Mouse (Mus musculus): ENCODE results near the gene Ip6k2. TPM values are rescaled to one million over a fixed set of nuclear protein-coding genes. Genes with fewer than 3 reads are reported as not detected.

Ip6k2 gene
- polyA plus RNA-seq, 1 experiment from 2014 or later: 89.3 TPM

DNA sequence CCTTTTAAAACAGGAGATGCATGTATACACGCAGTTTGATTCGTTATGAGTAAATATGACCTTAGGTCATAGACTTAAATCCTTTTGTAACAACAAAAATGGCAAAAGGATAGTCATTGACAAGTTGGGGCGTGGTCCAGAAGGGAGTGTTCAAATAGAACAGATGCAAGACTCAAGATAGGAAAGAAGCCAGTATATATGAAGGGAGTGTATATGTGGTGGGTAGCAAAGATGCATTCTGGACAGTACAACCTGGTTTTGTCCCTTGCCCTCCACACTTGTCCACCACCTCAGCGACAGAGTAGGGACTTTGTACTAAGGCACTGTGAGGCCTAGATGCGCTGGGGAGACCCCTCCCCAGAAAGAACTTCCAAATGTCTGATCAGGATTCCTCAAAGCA is 24.1 kb downstream of the Ip6k2 start:
- Histone ChIP-seq H3K36me3 (replicated peaks) (peaks cover 74% of the 10 kb centered on the region), H3K4me3 (peak overlapping the region; percentile 83; the same call in 1 of the 2 replicates), H3K27ac (peak overlapping the region; percentile 87; the same call in 1 of the 2 replicates), H3K4me1 (peaks cover 25% of the 10 kb centered on the region), H3K9me3 (no peaks in the 10 kb centered on the region), H3K27me3 (ENCODE audit: poor library complexity, severe bottlenecking) (no peaks in the 10 kb centered on the region)
- WGBS: 78% methylated on average over 5 of the region's 5 CpGs
- no peak for DNase-seq (ENCODE audit: extremely low spot score, low spot score)

DNA sequence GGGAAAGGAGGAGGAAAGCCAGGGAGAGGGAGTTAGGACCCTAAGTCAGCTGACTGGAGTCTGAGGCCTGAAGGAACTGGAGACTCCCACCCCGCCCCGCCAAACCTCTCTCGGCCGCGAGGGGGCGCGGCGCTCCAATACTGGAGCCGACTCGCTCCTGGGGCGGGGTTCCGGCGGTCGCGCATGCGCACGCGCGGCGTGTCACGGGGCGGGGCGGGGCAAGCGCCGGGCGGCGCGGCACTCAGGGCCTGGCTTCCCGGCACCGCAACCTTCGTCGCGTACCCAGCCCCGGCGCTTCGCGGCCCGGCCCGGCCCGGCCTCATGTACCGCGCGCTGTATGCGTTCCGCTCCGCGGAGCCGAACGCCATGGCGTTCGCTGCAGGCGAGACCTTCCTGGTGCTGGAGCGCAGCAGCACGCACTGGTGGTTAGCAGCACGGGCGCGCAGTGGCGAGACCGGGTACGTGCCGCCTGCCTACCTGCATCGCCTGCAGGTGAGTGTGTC is 24.6 kb downstream of the Ip6k2 start, which contains the start of gene Nckipsd:
TSS of gene Nckipsd (plus strand) at position 206 of the 503 bp plus-strand sequence.
- Histone ChIP-seq H3K36me3 (replicated peaks) (peaks cover 74% of the 10 kb centered on the region), H3K27ac (peak within 1 kb of the TSS; percentile 87)
- WGBS: under 1% methylated on average over 61 of the region's 62 CpGs

DNA sequence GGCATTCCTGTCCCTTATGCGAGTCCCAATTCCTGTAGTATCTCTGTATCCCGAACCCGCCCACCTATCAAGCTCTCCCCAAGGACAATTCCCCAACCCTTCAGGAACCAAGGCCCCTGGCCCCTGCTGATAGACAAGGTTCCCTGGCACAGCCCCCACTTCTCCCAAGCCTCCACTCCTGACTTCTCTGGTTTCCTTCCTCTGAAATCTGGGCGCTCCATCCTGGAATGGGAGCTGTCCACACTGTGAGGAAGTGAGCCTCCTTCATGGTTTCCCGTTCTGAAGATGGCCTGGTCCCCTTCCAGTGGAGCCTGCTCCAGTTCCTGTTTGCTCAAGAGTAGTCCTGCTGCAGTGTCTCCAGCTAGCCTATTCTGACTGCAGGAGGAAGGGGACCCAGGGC is 25.6 kb downstream of the Ip6k2 start:
- H3K4me3 ChIP-seq: peak overlapping the region; percentile 83

More for the DNA sequence above, 24.6 kb downstream of the Ip6k2 start, which contains the start of gene Nckipsd:
- no peaks in the 10 kb centered on the region for H3K9me3 ChIP-seq
- H3K4me3 ChIP-seq: peak within 1 kb of the TSS; percentile 83
- H3K4me1 ChIP-seq: peaks cover 25% of the 10 kb centered on the region
- DNase-seq (ENCODE audit: extremely low spot score, low spot score): peak; percentile 91
- no peaks in the 10 kb centered on the region for H3K27me3 ChIP-seq (ENCODE audit: poor library complexity, severe bottlenecking)

DNA sequence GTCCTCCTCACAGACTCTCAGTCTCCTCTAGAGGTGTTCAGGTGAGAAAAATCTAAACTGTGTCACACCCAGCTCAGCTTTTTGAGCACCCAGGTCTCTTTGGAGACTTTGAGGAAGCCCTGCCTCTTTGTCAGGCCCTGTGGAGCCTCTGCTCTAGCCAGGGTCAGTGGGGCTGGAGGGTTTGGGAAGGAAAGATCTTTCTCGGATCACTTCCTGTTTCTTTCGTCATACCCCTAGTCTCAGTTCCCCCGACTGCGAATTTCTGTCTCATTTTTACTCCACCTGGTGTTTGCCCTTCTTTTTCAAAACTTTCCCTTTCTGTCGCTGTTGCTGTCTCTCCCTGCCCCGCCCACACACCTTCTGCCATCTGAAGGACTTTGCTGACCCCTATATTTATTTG is 26.1 kb downstream of the Ip6k2 start:
- Histone ChIP-seq H3K9me3 (no peaks in the 10 kb centered on the region), H3K4me3 (no peak overlapping the region), H3K27ac (no peak overlapping the region), H3K27me3 (ENCODE audit: poor library complexity, severe bottlenecking) (no peaks in the 10 kb centered on the region), H3K4me1 (peaks cover 25% of the 10 kb centered on the region), H3K36me3 (replicated peaks) (peaks cover 74% of the 10 kb centered on the region)
- WGBS: 90% methylated on average over 6 of the region's 6 CpGs
- DNase-seq (ENCODE audit: extremely low spot score, low spot score): no peak

More for the DNA sequence above, 25.6 kb downstream of the Ip6k2 start:
- Histone ChIP-seq H3K27ac (no peak overlapping the region), H3K27me3 (ENCODE audit: poor library complexity, severe bottlenecking) (no peaks in the 10 kb centered on the region), H3K36me3 (replicated peaks) (peaks cover 74% of the 10 kb centered on the region), H3K9me3 (no peaks in the 10 kb centered on the region), H3K4me1 (peaks cover 25% of the 10 kb centered on the region)
- WGBS: 69% methylated on average over 5 of the region's 5 CpGs
- no peak for DNase-seq (ENCODE audit: extremely low spot score, low spot score)

DNA sequence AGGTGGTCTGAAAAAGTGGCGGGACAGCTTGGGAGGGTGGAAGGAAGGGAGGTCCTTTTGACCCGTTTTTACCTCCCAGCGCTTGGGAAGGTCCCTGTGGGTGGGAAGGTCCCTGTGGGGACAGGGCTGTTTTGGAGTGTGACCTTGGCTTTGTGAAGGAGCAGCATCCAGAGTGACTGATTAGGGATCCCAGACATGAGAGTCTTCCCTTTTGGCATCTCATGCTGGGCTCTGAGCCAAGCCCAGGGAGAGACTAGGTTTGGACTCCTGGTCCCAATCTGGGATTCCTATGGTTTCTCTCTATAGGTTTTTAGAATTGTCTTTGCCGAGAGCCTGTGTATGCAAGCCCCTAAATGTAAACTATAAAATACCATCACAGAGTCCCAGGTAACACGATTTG is 26.9 kb downstream of the Ip6k2 start:
- H3K27ac ChIP-seq: no peak overlapping the region
- no peaks in the 10 kb centered on the region for H3K9me3 ChIP-seq
- H3K4me1 ChIP-seq: peaks cover 25% of the 10 kb centered on the region
- H3K27me3 ChIP-seq (ENCODE audit: poor library complexity, severe bottlenecking): no peaks in the 10 kb centered on the region
- no peak for DNase-seq (ENCODE audit: extremely low spot score, low spot score)
- H3K36me3 ChIP-seq (replicated peaks): peaks cover 74% of the 10 kb centered on the region
- H3K4me3 ChIP-seq: no peak overlapping the region
- WGBS: 82% methylated on average over 5 of the region's 5 CpGs

DNA sequence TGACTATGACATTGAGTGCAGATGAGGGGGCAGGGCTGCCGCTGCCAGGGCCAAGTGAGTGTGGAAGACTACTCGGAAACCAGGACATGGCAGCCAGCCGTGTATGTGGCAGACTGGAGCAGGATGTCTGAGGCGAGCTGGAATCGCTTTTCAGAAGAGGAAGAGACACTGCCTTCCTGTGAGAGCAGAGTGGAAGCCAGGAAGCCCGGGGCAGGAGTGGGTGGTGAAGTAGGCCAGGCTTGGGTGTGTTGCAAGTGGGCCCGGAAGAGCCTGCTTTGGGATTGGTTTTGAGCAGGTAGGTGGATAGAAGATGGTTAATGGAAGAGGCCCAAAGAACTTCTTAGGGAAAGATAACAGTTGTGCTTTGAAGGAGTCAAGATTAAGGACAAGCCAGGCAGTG is 32.0 kb downstream of the Ip6k2 start:
- Histone ChIP-seq H3K27ac (no peak overlapping the region), H3K4me3 (no peak overlapping the region), H3K36me3 (replicated peaks) (peaks cover 76% of the 10 kb centered on the region), H3K4me1 (no peaks in the 10 kb centered on the region), H3K27me3 (ENCODE audit: poor library complexity, severe bottlenecking) (no peaks in the 10 kb centered on the region), H3K9me3 (no peaks in the 10 kb centered on the region)
- WGBS: 85% methylated on average over 7 of the region's 7 CpGs
- no peak for DNase-seq (ENCODE audit: extremely low spot score, low spot score)

DNA sequence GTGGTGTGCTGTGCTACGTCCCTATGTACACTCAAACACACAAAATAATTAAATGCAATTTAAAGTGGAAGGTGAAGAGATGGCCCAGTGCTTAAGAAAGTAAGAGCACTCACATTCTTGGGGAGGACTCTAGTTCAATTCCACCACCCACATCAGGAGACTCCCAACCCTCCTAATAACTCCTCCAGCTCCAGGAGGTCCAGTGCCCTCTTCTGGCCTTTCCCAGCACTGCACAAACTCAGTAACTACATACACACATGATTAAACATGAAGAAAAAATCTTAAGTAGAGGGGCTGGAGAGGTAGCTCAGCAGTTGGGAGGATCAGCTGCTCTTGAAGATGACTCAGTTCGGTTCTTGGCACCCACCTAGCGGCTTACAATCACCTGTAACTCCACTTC is 35.9 kb downstream of the Ip6k2 start:
- WGBS: 56% methylated on average over 3 of the region's 3 CpGs

DNA sequence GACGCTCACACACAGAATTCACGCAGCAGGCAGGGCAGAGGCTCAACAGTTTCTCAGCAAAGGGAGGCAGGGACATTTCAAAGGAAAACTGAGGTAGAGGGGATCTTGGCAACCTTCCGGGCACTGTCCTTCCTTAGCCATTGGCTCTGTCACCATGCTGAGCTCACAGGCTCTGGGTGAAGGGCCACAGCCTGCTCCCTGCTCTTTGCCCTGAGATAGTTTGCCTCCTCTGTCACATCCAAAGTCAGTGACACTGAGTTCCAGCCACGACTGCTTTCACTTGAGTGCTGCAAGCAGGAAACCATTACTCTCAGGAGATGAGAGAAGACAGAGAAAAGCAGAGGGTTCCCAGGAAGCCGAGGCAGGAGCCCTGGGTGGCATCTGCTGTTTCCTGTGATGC is 36.5 kb downstream of the Ip6k2 start:
- DNase-seq (ENCODE audit: extremely low spot score, low spot score): no peak
- Histone ChIP-seq H3K27me3 (ENCODE audit: poor library complexity, severe bottlenecking) (peaks cover 24% of the 10 kb centered on the region), H3K36me3 (replicated peaks) (peaks cover 35% of the 10 kb centered on the region), H3K4me3 (no peak overlapping the region), H3K4me1 (peaks cover 14% of the 10 kb centered on the region), H3K27ac (no peak overlapping the region), H3K9me3 (no peaks in the 10 kb centered on the region)
- 75% methylated on average over 5 of the region's 5 CpGs for WGBS

More for the DNA sequence above, 35.9 kb downstream of the Ip6k2 start:
- no peak overlapping the region for H3K4me3 ChIP-seq
- H3K9me3 ChIP-seq: no peaks in the 10 kb centered on the region
- peak; percentile 46 for DNase-seq (ENCODE audit: extremely low spot score, low spot score)
- H3K4me1 ChIP-seq: peaks cover 8% of the 10 kb centered on the region
- no peak overlapping the region for H3K27ac ChIP-seq
- peaks cover 19% of the 10 kb centered on the region for H3K27me3 ChIP-seq (ENCODE audit: poor library complexity, severe bottlenecking)
- peaks cover 41% of the 10 kb centered on the region for H3K36me3 ChIP-seq (replicated peaks)

DNA sequence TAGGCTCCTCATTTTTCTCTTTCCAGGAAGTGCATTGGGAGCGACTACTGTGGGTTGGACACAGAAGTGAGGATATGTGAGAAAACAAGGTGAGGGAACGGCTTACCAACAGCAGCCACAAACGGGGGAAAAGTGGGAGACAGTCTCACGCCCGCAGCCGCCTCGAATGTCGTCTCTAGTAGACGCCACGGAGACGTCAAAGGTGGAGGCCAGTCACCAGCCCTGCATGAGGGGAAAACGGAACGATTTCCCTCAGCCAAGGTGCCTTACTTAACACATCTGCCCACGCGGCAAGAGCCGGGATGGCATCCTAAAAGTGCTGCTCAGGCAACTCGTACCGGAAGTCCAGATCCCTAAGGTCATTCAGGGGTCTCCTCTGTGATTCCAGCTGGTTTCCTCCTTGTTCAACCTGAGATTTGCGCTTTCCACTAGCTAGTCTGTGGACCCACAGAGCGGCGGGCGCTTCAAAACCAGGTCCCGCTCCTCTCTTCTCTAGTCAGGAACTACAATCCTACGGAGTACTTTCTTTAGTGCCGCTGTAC is 40.6 kb downstream of the Ip6k2 start:
- H3K27me3 ChIP-seq (ENCODE audit: poor library complexity, severe bottlenecking): peaks cover 66% of the 10 kb centered on the region
- peak; percentile 33 for DNase-seq (ENCODE audit: extremely low spot score, low spot score)
- peak overlapping the region; percentile 69 for H3K4me3 ChIP-seq
- peaks cover 41% of the 10 kb centered on the region for H3K4me1 ChIP-seq
- 6% methylated on average over 25 of the region's 25 CpGs for WGBS
- H3K36me3 ChIP-seq (replicated peaks): peaks cover 9% of the 10 kb centered on the region; the same call in 1 of the 2 replicates
- H3K9me3 ChIP-seq: no peaks in the 10 kb centered on the region
- peak overlapping the region; percentile 44; the same call in 1 of the 2 replicates for H3K27ac ChIP-seq

DNA sequence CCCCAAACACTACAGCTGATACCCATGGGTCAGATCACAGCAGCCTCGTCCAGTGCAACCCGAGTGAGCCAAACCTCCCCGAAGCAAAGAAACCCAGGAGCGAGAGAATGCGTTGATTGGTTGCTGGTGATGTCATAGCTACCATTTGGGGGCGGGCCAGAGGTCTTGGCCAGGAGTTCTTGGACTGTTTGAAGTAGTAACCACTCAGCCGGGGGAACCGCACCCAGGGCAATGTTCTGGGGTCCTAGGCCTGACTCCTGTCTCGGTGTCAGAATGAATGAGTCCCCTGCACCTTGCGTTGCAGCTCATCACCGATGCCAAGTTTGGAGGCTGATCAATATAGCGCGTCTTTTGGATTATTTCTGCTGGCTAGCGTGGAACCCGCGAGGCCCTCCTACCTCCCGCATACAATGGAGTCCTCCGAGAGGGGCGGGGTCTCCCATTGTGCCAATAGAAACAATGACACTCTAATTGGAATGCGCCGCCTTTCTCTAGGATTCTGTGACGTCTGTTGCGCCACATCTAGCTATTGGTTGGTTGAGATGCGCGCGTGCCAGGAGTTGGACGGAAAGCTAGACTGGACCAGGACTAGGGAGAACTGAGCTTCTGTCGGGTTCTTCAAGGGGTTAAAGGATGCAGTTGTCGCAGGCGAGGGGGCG is 41.3 kb downstream of the Ip6k2 start:
- Histone ChIP-seq H3K9me3 (no peaks in the 10 kb centered on the region), H3K4me3 (peak overlapping the region; percentile 69), H3K36me3 (replicated peaks) (peaks cover 12% of the 10 kb centered on the region; the same call in 1 of the 2 replicates), H3K4me1 (peaks cover 41% of the 10 kb centered on the region), H3K27ac (peak overlapping the region; percentile 73), H3K27me3 (ENCODE audit: poor library complexity, severe bottlenecking) (peaks cover 73% of the 10 kb centered on the region)
- under 1% methylated on average over 31 of the region's 31 CpGs for WGBS
- peak; percentile 78 for DNase-seq (ENCODE audit: extremely low spot score, low spot score)

DNA sequence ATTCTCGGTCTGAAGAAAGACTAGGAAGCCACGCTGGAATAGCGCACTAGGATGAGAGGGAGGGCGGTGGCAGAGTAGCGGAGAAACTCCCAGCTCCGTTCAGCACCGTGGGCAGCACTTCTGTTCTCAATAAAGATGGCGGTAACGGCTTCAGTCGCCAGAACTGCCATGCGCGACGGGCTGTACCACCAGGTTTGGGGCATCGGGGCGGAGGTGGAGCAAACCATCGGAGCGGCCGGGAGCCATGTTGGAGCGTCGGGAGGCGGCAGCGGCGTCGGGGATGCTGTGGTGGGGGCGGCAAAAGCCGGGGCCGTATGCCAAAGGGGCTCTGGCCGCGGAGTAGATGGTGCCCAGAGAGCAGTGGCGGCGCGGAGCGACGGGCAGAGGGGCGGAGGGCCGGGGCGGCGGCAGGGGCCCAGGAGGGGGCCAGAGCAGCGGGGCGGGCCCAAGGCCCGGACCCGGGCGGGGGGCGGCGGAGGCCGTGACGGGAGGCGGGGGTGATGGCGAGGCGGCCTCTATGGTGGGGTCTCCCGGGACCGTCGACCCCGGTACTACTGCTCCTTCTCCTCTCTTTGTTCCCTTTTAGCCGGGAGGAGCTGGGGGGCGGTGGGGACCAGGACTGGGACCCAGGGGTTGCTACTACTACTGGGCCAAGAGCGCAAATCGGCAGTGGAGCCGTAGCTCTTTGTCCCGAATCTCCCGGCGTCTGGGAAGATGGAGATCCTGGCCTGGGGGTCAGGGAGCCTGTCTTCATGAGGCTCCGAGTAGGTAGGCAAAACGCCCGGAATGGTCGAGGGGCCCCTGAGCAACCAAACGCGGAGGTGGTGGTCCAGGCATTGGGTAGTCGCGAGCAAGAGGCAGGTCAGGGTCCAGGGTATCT is 42.5 kb downstream of the Ip6k2 start, which contains the start of gene Celsr3:
TSS of gene Celsr3 (plus strand) at position 501 of the 880 bp plus-strand sequence.
- Histone ChIP-seq H3K9me3 (no peaks in the 10 kb centered on the region), H3K27ac (peak within 1 kb of the TSS; percentile 80), H3K4me1 (peaks cover 41% of the 10 kb centered on the region), H3K27me3 (ENCODE audit: poor library complexity, severe bottlenecking) (peaks cover 84% of the 10 kb centered on the region), H3K4me3 (peak within 1 kb of the TSS; percentile 69), H3K36me3 (replicated peaks) (peaks cover 12% of the 10 kb centered on the region; the same call in 1 of the 2 replicates)
- DNase-seq (ENCODE audit: extremely low spot score, low spot score): peak; percentile 88
- 1% methylated on average over 68 of the region's 70 CpGs for WGBS

DNA sequence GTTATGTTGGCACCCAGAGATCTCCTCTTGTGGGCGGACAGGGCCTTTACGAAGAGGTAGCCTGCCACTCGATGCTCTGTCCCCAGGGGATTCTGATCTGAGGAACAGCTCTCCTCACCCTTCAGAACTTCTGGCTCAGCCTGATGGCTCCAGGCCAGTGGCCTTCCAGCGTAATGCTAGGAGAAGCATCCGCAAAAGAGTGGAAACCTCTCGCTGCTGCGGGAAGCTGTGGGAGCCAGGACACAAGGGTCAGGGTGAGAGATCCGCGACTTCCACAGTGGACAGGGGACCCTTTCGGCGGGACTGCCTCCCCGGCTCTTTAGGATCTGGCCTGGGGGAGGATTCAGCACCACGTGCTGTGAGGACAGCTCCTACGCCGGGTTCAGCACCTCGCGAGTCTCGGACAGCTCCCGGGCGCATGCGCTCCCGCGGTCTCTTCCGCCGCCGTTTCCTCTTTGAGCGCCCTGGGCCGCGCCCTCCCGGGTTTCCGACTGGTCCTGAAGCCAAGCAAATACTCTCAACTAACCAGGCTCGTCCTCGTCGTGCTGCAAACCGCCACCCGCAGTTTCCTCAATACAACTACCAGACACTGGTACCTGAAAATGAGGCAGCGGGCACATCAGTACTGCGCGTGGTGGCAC is 43.2 kb downstream of the Ip6k2 start:
- Histone ChIP-seq H3K27me3 (ENCODE audit: poor library complexity, severe bottlenecking) (peaks cover 92% of the 10 kb centered on the region), H3K4me3 (peak overlapping the region; percentile 69), H3K9me3 (no peaks in the 10 kb centered on the region), H3K36me3 (replicated peaks) (peaks cover 12% of the 10 kb centered on the region; the same call in 1 of the 2 replicates), H3K27ac (no peak overlapping the region), H3K4me1 (peaks cover 48% of the 10 kb centered on the region)
- DNase-seq (ENCODE audit: extremely low spot score, low spot score): peak; percentile 84
- 2% methylated on average over 39 of the region's 39 CpGs for WGBS
